Comparison of ENCODE assay signal across 13 mouse cellular contexts in the genomic region with DNA sequence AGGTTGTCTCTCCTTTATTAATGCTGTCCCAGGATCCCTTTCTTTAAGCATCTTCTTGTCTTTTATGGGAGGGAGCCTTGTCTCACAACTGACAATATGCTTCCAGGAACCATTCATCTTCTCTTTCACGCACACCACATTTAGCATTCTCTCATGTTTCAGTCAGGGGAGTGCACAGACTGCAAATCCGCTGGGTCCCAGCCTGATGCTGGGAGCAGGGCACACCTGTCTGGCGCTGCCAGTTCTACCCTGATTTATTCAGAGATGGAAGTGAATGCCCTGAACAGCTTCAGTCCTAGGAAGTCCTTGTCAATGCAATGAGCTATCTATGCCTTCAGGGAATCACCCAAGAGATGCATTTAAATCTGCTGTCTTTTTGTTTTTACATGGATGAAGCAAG.
"Had no signal": no experiment of that assay in that cellular context is flagged by ENCODE, and none has a peak within 500 bp of the region (broad histone marks: within the 10 kb centered on the region; RNA-seq: fewer than 3 reads in every experiment).

No protein-coding gene starts in this region.

- H3K4me1 ChIP-seq: limb, embryonic 13.5 days had no signal

- H3K9ac ChIP-seq: limb, embryonic 13.5 days; liver, embryonic 14.5 days had no signal

- H3K4me3 ChIP-seq: layer of hippocampus, adult 2 months; limb, embryonic 13.5 days had no signal

- H3K36me3 ChIP-seq: limb, embryonic 13.5 days had no signal

- DNase-seq: kidney, adult 18-20 months; kidney, postnatal 10 days; kidney, postnatal 4 days; left cerebral cortex, postnatal 4 days; lung, adult 18-20 months; retina, postnatal 1 day; right cerebral cortex, postnatal 4 days; spleen, adult 18-20 months; thymus, adult 18-20 months; thymus, postnatal 14 days had no signal

- H3K4me2 ChIP-seq: limb, embryonic 13.5 days had no signal

- H3K9me3 ChIP-seq: limb, embryonic 13.5 days had no signal

- H3K27me3 ChIP-seq: limb, embryonic 13.5 days had no signal

- H3K27ac ChIP-seq: layer of hippocampus, adult 2 months; limb, embryonic 13.5 days; liver, embryonic 14.5 days had no signal
